Mouse (Mus musculus) brain, embryonic 14.5 days (tissue): ENCODE results near the gene Ramp1.

Source experiments
- CTCF ChIP-seq: fragments of 200-500 bp; IDR thresholded peaks from 2 replicates; pipeline ENCODE4 v1.5.1; 2012; ENCODE audit warnings: inconsistent platforms, mild to moderate bottlenecking, moderate library complexity, borderline replicate concordance; ENCODE audit not compliant: insufficient read depth, insufficient read length; ENCODE audit errors: extremely low read depth
- POLR2A ChIP-seq: fragments of 200-500 bp; IDR thresholded peaks from 2 replicates; pipeline ENCODE4 v1.6.1; 2012; ENCODE audit warnings: mild to moderate bottlenecking, inconsistent platforms, borderline replicate concordance; ENCODE audit not compliant: poor library complexity, insufficient read depth, insufficient read length, severe bottlenecking; ENCODE audit errors: extremely low read depth

DNA sequence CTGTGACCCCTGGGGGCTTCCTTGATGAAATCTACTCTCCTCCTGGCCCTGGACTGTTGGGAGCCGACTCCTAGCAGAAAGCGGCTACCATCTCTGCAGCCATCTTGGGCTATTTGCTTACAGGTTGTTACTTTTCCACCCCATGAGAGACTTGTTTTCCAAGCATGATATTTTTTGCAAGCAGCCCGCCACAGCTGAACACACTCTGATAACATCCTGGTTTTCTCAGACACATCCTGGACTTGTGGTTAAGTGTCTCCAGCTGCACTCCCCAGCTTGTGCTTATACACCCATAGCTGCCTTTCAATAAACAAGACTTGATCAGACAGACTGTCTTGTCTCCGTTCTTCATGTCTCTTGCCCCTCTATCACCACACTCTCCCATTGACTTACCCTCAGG, 61.6 kb downstream of the Ramp1 start:
- TF ChIP-seq CTCF (no peak), POLR2A (no peak)
